Mouse (Mus musculus): ENCODE results near the gene Fgf3. TPM values are rescaled to one million over a fixed set of nuclear protein-coding genes. Genes with fewer than 3 reads are reported as not detected.
A peak's percentile ranks its signal among the peaks of the same experiment; 100 is the strongest.

Fgf3 gene
- polyA plus RNA-seq, 1 experiment from 2014 or later, result 0.47 TPM

DNA sequence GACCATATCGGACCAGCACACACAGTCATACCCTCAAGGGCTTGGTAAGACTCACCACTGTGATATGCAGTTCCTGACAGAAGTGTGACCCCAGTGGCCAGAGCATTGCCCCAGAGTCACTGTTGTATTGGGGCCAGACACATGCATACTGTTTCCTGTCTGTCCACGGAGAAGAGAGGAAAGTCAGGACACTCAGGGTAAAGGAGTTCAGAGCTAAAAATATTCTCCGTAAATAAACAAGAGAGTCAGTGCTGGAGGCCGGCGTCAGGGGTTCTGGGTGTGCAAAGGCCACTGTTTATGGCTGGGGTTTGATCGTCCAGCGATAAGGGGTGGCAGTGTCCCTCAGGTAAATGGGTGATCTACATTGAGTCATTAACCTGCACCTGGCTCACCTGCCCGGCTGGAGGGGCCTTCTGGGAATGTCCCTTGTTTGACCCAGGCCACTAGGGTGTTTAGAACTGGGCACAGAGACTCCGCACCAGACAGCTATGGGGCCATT is 41.9 kb upstream of the Fgf3 start:
- Histone ChIP-seq H3K4me1 (replicated peaks; ENCODE audit: control insufficient read depth, insufficient read depth) (no peaks in the 10 kb centered on the region), H3K4me2 (replicated peaks; ENCODE audit: low read depth) (no peak overlapping the region), H3K9me3 (ENCODE audit: control insufficient read depth, low read length) (no peaks in the 10 kb centered on the region), H3K27ac (replicated peaks) (no peak overlapping the region), H3K36me3 (ENCODE audit: control insufficient read depth, insufficient read depth, low read length) (no peaks in the 10 kb centered on the region), H3K4me3 (ENCODE audit: low read depth, low read length) (no peak overlapping the region), H3K9ac (ENCODE audit: low read length) (no peak overlapping the region), H3K27me3 (ENCODE audit: control insufficient read depth, insufficient read depth, low read length) (no peaks in the 10 kb centered on the region)
- TF ChIP-seq CTCF (IDR thresholded peaks at IDR 0.05; ENCODE audit: low read depth) (no peak), EP300 (optimal IDR thresholded peaks at IDR 0.05) (no peak)
- WGBS, result 56% methylated on average over 9 of the region's 9 CpGs
- ATAC-seq (ENCODE audit: low FRiP score, low TSS enrichment), result no peak
- DNase-seq (ENCODE audit: low spot score), result no peak

DNA sequence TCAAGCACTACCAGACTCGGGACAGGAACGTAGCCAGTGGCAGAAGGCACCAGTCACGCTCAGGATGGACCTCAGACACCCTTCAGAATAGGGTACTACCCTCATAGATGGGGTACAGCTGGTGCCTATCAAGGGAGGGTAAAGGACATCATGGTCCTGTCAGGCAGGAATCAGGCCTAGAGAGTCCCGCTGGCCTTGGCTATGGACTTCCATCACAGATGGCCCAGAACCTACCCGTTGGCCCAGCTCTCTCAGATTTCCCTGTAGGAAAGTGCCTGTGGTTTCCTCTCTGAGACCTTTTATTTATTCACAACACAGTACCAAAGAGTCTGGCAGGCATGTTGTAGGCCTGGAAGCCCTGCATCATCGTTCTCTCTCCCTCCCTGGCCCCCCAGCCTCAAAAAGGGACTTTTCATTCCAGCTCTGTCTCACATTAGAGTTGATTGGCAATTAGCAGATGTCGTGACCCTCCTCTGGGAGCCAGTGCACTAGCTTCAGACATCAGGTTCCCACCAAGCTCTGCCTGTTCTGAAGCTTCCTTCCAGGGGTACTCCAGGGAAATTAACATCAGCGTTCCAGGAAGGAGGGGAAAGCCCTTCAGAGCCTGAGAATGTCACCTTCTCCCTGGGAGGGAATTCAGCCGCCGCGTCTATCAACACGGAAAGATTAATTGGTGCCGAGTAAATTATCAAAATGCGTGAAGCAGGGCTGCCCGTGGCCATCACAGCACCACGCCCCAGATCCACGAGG is 40.7 kb upstream of the Fgf3 start:
- no peak for TF ChIP-seq EP300 (optimal IDR thresholded peaks at IDR 0.05)
- TF ChIP-seq CTCF (IDR thresholded peaks at IDR 0.05; ENCODE audit: low read depth), result no peak
- no peak overlapping the region for H3K27ac ChIP-seq (replicated peaks)
- H3K4me2 ChIP-seq (replicated peaks; ENCODE audit: low read depth), result no peak overlapping the region
- no peaks in the 10 kb centered on the region for H3K36me3 ChIP-seq (ENCODE audit: control insufficient read depth, insufficient read depth, low read length)
- no peak overlapping the region for H3K9ac ChIP-seq (ENCODE audit: low read length)
- H3K4me3 ChIP-seq (ENCODE audit: low read depth, low read length), result no peak overlapping the region
- ATAC-seq (ENCODE audit: low FRiP score, low TSS enrichment) (no peak), DNase-seq (ENCODE audit: low spot score) (no peak)
- no peaks in the 10 kb centered on the region for H3K27me3 ChIP-seq (ENCODE audit: control insufficient read depth, insufficient read depth, low read length)
- WGBS, result 66% methylated on average over 17 of the region's 17 CpGs
- no peaks in the 10 kb centered on the region for H3K4me1 ChIP-seq (replicated peaks; ENCODE audit: control insufficient read depth, insufficient read depth)
- no peaks in the 10 kb centered on the region for H3K9me3 ChIP-seq (ENCODE audit: control insufficient read depth, low read length)

DNA sequence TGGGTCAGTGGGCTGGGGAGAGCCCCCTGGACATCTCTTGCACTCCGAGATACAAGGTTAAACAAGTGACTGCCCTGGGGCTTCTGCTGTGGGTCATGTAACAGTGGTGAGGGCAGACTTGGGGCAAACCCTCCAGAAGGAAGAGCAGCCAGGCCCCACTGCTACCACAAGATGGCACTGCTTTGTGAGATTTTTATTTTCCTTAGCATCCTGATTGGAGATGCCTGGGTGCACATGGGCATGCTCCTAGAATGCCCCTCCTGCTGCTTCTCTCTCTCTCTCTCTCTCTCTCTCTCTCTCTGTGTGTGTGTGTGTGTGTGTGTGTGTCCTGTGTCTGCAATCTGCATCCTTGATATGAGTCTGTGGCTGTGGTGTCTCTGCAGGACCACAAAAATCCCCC is 39.4 kb upstream of the Fgf3 start:
- Histone ChIP-seq H3K9ac (ENCODE audit: low read length) (no peak overlapping the region), H3K4me2 (replicated peaks; ENCODE audit: low read depth) (no peak overlapping the region), H3K4me1 (replicated peaks; ENCODE audit: control insufficient read depth, insufficient read depth) (no peaks in the 10 kb centered on the region), H3K9me3 (ENCODE audit: control insufficient read depth, low read length) (no peaks in the 10 kb centered on the region), H3K4me3 (ENCODE audit: low read depth, low read length) (no peak overlapping the region), H3K27ac (replicated peaks) (no peak overlapping the region), H3K27me3 (ENCODE audit: control insufficient read depth, insufficient read depth, low read length) (no peaks in the 10 kb centered on the region), H3K36me3 (ENCODE audit: control insufficient read depth, insufficient read depth, low read length) (no peaks in the 10 kb centered on the region)
- DNase-seq (ENCODE audit: low spot score), result peak; percentile 46
- 33% methylated on average over 1 of the region's 1 CpGs for WGBS
- TF ChIP-seq CTCF (IDR thresholded peaks at IDR 0.05; ENCODE audit: low read depth), result peak; percentile 79
- TF ChIP-seq EP300 (optimal IDR thresholded peaks at IDR 0.05), result no peak
- no peak; the same call in 1 of the 2 replicates for ATAC-seq (ENCODE audit: low FRiP score, low TSS enrichment)

DNA sequence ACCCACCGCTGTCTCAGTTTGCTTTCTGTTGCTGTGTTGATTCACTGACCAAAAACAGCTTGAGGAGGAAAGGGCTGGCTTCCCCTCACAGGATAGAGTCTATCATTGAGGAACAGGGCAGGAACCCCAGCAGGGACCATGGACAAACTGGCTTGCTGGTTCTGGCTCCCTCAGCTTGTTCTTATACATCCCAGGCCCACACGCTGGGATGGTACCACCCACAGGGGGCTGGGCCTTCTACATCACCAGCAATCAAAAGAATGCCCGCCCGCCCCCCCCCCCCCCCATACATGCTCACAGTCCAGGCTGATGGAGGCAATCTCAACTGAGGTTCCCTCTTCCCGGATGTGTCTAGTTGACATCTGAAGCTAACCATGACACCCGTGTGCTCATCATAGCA is 30.8 kb upstream of the Fgf3 start:
- no peak for DNase-seq (ENCODE audit: low spot score)
- no peaks in the 10 kb centered on the region for H3K27me3 ChIP-seq (ENCODE audit: control insufficient read depth, insufficient read depth, low read length)
- no peaks in the 10 kb centered on the region for H3K36me3 ChIP-seq (ENCODE audit: control insufficient read depth, insufficient read depth, low read length)
- H3K4me1 ChIP-seq (replicated peaks; ENCODE audit: control insufficient read depth, insufficient read depth), result no peaks in the 10 kb centered on the region
- no peaks in the 10 kb centered on the region for H3K9me3 ChIP-seq (ENCODE audit: control insufficient read depth, low read length)
- ATAC-seq (ENCODE audit: low FRiP score, low TSS enrichment), result no peak
- no peak overlapping the region for H3K4me3 ChIP-seq (ENCODE audit: low read depth, low read length)
- no peak overlapping the region for H3K27ac ChIP-seq (replicated peaks)
- H3K9ac ChIP-seq (ENCODE audit: low read length), result no peak overlapping the region
- WGBS, result 71% methylated on average over 6 of the region's 6 CpGs
- TF ChIP-seq EP300 (optimal IDR thresholded peaks at IDR 0.05), result no peak
- no peak for TF ChIP-seq CTCF (IDR thresholded peaks at IDR 0.05; ENCODE audit: low read depth)
- H3K4me2 ChIP-seq (replicated peaks; ENCODE audit: low read depth), result no peak overlapping the region

DNA sequence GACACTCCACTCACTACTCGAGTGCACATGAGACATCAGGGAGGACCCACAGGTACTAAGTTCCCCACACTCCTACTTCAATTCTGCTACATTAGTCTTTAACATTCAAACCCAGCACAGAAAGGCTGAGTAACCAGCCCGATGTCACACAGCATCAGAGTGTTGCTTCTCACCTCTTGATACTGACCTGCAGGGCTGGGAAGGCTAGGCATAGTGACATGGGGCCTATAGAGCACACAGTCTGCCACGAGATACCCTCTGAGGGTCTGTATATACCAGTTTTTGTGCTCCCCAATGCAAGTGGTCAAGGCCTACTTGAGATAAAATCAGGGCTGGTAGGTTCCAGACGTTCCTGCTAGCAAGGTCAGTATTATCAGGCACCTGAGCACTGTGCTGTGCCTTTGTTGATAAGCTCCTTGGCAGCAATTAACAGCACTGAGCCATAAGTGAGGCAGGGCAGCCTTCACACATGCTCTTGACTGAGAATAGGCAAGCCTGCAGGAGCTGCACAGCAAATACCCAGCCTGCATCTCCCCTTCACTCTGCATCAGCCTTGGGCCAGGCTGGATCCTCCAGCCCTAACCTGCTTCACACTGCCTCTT is 29.8 kb upstream of the Fgf3 start:
- WGBS, result 58% methylated on average over 4 of the region's 4 CpGs
- ATAC-seq (ENCODE audit: low FRiP score, low TSS enrichment), result no peak
- DNase-seq (ENCODE audit: low spot score), result no peak
- TF ChIP-seq CTCF (IDR thresholded peaks at IDR 0.05; ENCODE audit: low read depth), result no peak
- no peak for TF ChIP-seq EP300 (optimal IDR thresholded peaks at IDR 0.05)
- H3K4me1 ChIP-seq (replicated peaks; ENCODE audit: control insufficient read depth, insufficient read depth), result no peaks in the 10 kb centered on the region
- no peak overlapping the region for H3K9ac ChIP-seq (ENCODE audit: low read length)
- no peaks in the 10 kb centered on the region for H3K27me3 ChIP-seq (ENCODE audit: control insufficient read depth, insufficient read depth, low read length)
- H3K27ac ChIP-seq (replicated peaks), result no peak overlapping the region
- H3K9me3 ChIP-seq (ENCODE audit: control insufficient read depth, low read length), result no peaks in the 10 kb centered on the region
- no peaks in the 10 kb centered on the region for H3K36me3 ChIP-seq (ENCODE audit: control insufficient read depth, insufficient read depth, low read length)
- H3K4me3 ChIP-seq (ENCODE audit: low read depth, low read length), result no peak overlapping the region
- no peak overlapping the region for H3K4me2 ChIP-seq (replicated peaks; ENCODE audit: low read depth)

DNA sequence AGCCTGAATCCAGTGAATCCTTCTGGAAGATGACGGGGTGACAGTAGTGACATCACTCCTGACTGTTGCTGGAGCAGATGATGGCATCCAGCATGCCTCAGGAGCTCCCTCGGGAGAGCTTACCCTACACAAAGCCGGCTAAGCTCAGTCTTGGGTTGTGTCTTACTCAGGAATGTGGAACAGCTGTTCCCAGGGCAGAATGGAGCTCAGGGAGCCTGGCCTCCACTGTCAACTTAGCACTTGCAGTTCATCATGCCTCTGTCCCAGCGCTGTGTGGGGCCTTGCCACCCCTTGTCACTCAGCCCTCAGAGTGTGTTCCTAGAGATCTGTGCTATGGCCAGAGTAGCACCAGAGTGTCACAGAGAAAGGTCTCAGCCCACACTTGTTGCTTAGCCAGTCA is 26.4 kb upstream of the Fgf3 start:
- DNase-seq (ENCODE audit: low spot score), result no peak
- no peaks in the 10 kb centered on the region for H3K9me3 ChIP-seq (ENCODE audit: control insufficient read depth, low read length)
- H3K27me3 ChIP-seq (ENCODE audit: control insufficient read depth, insufficient read depth, low read length), result no peaks in the 10 kb centered on the region
- H3K4me2 ChIP-seq (replicated peaks; ENCODE audit: low read depth), result no peak overlapping the region
- WGBS, result 20% methylated on average over 4 of the region's 4 CpGs
- H3K36me3 ChIP-seq (ENCODE audit: control insufficient read depth, insufficient read depth, low read length), result no peaks in the 10 kb centered on the region
- no peak overlapping the region for H3K4me3 ChIP-seq (ENCODE audit: low read depth, low read length)
- no peak for TF ChIP-seq CTCF (IDR thresholded peaks at IDR 0.05; ENCODE audit: low read depth)
- no peak for TF ChIP-seq EP300 (optimal IDR thresholded peaks at IDR 0.05)
- H3K27ac ChIP-seq (replicated peaks), result no peak overlapping the region
- ATAC-seq (ENCODE audit: low FRiP score, low TSS enrichment), result 0 out of 2 replicates have a peak, but pooled peaks have one; percentile 29
- no peak overlapping the region for H3K9ac ChIP-seq (ENCODE audit: low read length)
- H3K4me1 ChIP-seq (replicated peaks; ENCODE audit: control insufficient read depth, insufficient read depth), result no peaks in the 10 kb centered on the region

Data from stomach, postnatal 0 days (tissue).